Mouse (Mus musculus) stomach, embryonic 14.5 days (tissue): ENCODE measurements at regions not wholly inside any gene's neighbourhood (a gene's known extent, or its start where the extent isn't known, plus 50 kb on each side); places are given as distances from the start of the nearest gene placed in this dataset.

Experiments used
- ATAC-seq: fragments of 200-750 bp; cut with Nextera tagmentation; 2 replicates; pipeline ENCODE4 v1.8.0; 2017; ENCODE audit warnings: low read depth, moderate TSS enrichment; ENCODE audit not compliant: insufficient number of reproducible peaks, insufficient read depth, low FRiP score
- H3K27ac ChIP-seq: fragments of 300-500 bp; sonication (generic); 2 replicates; pipeline ENCODE4 v1.5.1; 2014; ENCODE audit warnings: mild to moderate bottlenecking, low read length, moderate library complexity, mixed read lengths
- H3K27me3 ChIP-seq: fragments of 300-500 bp; sonication (generic); 2 replicates; pipeline ENCODE4 v1.6.1; 2014; ENCODE audit warnings: low read length, control low read depth, mixed read lengths; ENCODE audit not compliant: control insufficient read depth, insufficient read depth
- H3K36me3 ChIP-seq: fragments of 300-500 bp; sonication (generic); 2 replicates; pipeline ENCODE4 v1.6.1; 2014; ENCODE audit warnings: mild to moderate bottlenecking, control low read depth, low read length, moderate library complexity, mixed read lengths; ENCODE audit not compliant: control insufficient read depth, insufficient read depth
- H3K4me1 ChIP-seq: fragments of 300-500 bp; sonication (generic); 2 replicates; pipeline ENCODE4 v1.6.1; 2014; ENCODE audit warnings: low read length, control low read depth, mixed read lengths; ENCODE audit not compliant: control insufficient read depth, insufficient read depth
- H3K4me2 ChIP-seq: fragments of 300-500 bp; sonication (generic); replicated peaks from 2 replicates; pipeline ENCODE4 v1.6.1; 2014; ENCODE audit warnings: low read depth, low read length, control low read depth
- H3K4me3 ChIP-seq: fragments of 300-500 bp; sonication (generic); 2 replicates; pipeline ENCODE4 v1.5.1; 2014; ENCODE audit warnings: low read depth, low read length, control low read depth
- H3K9ac ChIP-seq: fragments of 300-500 bp; sonication (generic); replicated peaks from 2 replicates; pipeline ENCODE4 v1.6.1; 2014; ENCODE audit warnings: low read depth, mild to moderate bottlenecking, control low read depth, low read length, moderate library complexity, mixed read lengths
- H3K9me3 ChIP-seq: fragments of 300-500 bp; sonication (generic); 2 replicates; pipeline ENCODE4 v1.6.1; 2016; ENCODE audit warnings: low read depth, low read length, control low read depth; ENCODE audit not compliant: control insufficient read depth
- WGBS: fragments of 180-500 bp; shearing (Covaris S2); extraction: QIAGEN DNeasy Blood & Tissue Kit; methylation state at CpG from one replicate; pipeline ENCODE4 v1.1.7; 2014; 5-methylcytosine and 5-hydroxymethylcytosine counted together

DNA sequence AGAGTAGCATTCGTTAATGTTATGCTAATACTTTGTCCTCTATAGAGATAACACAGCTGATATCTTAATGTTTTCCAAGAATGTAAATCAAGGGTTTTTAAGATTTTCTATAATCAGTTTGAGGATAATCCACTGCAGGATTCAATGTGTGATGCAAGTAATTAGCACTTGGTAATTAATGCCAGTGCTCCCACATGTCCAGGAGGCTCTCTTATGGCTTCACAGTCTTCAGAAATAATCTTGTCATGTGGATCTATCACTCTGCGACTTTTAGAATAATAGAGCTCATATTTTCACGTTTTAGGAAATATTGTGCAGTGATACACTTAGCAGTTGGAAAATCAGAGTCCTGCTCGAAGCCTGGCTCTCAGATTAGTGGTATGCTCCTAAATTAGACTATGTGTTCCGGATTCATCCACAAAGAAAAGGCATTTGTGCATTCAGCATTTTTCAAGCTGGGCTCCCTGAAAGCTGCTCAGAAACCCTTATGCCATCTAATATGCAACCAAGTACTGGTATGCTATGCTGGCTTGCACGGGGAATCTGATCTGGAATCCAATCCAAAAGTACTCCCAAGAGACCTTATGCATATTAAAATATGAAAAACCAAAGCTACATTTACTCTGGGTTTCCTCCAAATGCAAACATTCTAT, 1302.8 kb upstream of the Tyrp1 start:
- no peak for ATAC-seq
- Histone ChIP-seq H3K36me3 (no peaks in the 10 kb centered on the region), H3K27ac (no peak overlapping the region), H3K4me3 (no peak overlapping the region), H3K4me1 (0 out of 2 replicates have a peak, but pooled peaks cover 3% of the 10 kb centered on the region), H3K4me2 (no peak overlapping the region), H3K9ac (no peak overlapping the region), H3K27me3 (no peaks in the 10 kb centered on the region), H3K9me3 (no peaks in the 10 kb centered on the region)
- 76% methylated on average over 6 of the region's 6 CpGs for WGBS

DNA sequence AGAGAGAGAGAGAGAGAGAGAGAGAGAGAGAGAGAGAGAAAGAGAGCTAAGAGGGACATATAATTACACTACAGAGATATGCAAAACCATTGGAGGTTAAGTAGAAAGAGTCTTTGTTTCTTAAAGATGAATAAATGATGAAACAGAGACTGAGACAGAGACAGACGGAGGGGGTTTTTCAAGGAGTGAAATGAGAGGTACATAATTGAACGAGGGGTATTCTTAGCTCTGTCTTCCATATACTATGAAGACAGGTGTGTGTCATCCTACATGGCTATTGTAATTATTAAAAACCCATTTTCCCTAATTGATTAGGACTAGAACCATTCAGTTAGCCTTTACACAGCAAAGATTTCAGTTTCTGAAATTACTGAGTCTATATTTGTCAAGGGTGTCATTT, 1302.2 kb upstream of the Tyrp1 start:
- no peaks in the 10 kb centered on the region for H3K9me3 ChIP-seq

DNA sequence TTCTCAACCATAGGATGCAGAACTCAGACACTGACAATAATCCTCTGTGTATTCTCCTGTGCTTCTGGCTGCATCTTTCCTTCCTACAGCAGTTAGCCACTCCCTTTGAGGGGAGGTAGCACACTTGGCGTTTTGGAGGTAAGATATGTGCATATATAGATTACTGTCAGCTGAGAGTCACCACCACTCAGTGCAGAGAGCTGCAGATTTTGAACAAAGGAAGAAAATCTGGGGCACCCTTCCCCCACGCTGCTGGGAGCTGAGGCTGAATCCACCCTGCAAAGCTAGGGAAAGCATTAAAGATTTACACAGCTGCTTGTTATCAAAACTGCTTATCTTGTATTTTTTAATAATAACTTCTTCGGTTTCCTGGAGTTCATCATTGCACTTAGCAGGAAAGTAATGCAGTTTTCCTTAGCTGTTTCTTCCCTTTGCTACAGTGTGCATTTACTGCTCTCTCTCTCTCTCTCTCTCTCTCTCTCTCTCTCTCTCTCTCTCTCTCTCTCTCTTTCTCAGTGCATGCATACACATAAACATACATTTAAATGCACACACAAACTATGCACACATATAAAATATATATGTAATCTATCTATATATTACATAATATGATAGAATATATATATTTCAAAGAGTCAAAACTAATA, 1301.4 kb upstream of the Tyrp1 start:
- ATAC-seq, result peak; percentile 49; the same call in 1 of the 2 replicates
- Histone ChIP-seq H3K27ac (no peak overlapping the region), H3K4me3 (no peak overlapping the region), H3K9ac (no peak overlapping the region), H3K4me2 (no peak overlapping the region), H3K36me3 (no peaks in the 10 kb centered on the region), H3K4me1 (0 out of 2 replicates have a peak, but pooled peaks cover 3% of the 10 kb centered on the region), H3K9me3 (no peaks in the 10 kb centered on the region), H3K27me3 (no peaks in the 10 kb centered on the region)
- WGBS, result 26% methylated on average over 3 of the region's 3 CpGs

More for the DNA sequence above, 1302.2 kb upstream of the Tyrp1 start:
- no peak overlapping the region for H3K4me2 ChIP-seq
- no peaks in the 10 kb centered on the region for H3K27me3 ChIP-seq
- WGBS, result 71% methylated on average over 2 of the region's 2 CpGs
- no peak overlapping the region for H3K4me3 ChIP-seq
- 0 out of 2 replicates have a peak, but pooled peaks cover 3% of the 10 kb centered on the region for H3K4me1 ChIP-seq
- no peak for ATAC-seq
- no peaks in the 10 kb centered on the region for H3K36me3 ChIP-seq
- no peak overlapping the region for H3K9ac ChIP-seq
- H3K27ac ChIP-seq, result no peak overlapping the region

DNA sequence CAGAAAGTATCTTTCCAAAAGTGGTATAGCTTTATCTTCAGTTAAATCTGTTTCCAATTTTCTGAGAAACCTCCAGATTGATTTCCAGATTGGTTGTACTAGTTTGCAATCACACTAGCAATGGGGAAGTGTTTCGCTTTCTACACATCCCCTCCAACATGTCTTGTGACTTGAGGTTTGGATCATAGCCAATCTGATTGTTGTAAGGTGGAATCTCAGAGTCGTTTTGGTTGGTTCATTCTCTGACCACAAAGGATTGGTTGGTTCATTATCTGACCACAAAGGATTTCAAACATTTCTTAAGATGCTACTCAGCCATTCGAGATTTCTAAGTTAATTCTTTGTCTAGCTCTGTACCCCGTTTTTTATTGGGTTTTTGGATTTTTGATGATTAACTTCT, 1288.5 kb upstream of the Tyrp1 start:
- Histone ChIP-seq H3K9me3 (no peaks in the 10 kb centered on the region), H3K27me3 (no peaks in the 10 kb centered on the region), H3K36me3 (no peaks in the 10 kb centered on the region), H3K4me1 (no peaks in the 10 kb centered on the region), H3K4me2 (no peak overlapping the region), H3K9ac (no peak overlapping the region), H3K4me3 (no peak overlapping the region), H3K27ac (no peak overlapping the region)
- ATAC-seq, result no peak
- WGBS, result 74% methylated on average over 4 of the region's 4 CpGs
